Mouse (Mus musculus) heart, embryonic 10.5 days (tissue): ENCODE results near the gene Tnrc6b. TPM values are rescaled to one million over a fixed set of nuclear protein-coding genes. Genes with fewer than 3 reads are reported as not detected.

ENCODE experiments used
- DNase-seq: peaks from one replicate; pipeline ENCODE4 v3.0.0-alpha.2; 2017; ENCODE audit warnings: low spot score
- H3K27ac ChIP-seq: fragments of 300-500 bp; sonication (generic); 2 replicates; pipeline ENCODE4 v1.5.1; 2016; ENCODE audit warnings: mild to moderate bottlenecking
- H3K27me3 ChIP-seq: fragments of 300-500 bp; sonication (generic); 2 replicates; pipeline ENCODE4 v1.6.1; 2016; ENCODE audit warnings: mild to moderate bottlenecking; ENCODE audit not compliant: poor library complexity, insufficient read depth, severe bottlenecking
- H3K36me3 ChIP-seq: fragments of 300-500 bp; sonication (generic); 2 replicates; pipeline ENCODE4 v1.6.1; 2016; ENCODE audit warnings: mild to moderate bottlenecking, moderate library complexity
- H3K4me1 ChIP-seq: fragments of 300-500 bp; sonication (generic); 2 replicates; pipeline ENCODE4 v1.6.1; 2016; ENCODE audit warnings: mild to moderate bottlenecking
- H3K4me3 ChIP-seq: fragments of 300-500 bp; sonication (generic); 2 replicates; pipeline ENCODE4 v1.5.1; 2016; ENCODE audit warnings: mild to moderate bottlenecking, moderate library complexity
- H3K9me3 ChIP-seq: fragments of 300-500 bp; sonication (generic); 2 replicates; pipeline ENCODE4 v1.6.1; 2016; ENCODE audit warnings: mild to moderate bottlenecking, moderate library complexity
- WGBS: fragments of 180-500 bp; shearing (Covaris S2); methylation state at CpG from one replicate; pipeline ENCODE4 v1.1.7; 2016; 5-methylcytosine and 5-hydroxymethylcytosine counted together
- polyA plus RNA-seq: library from polyadenylated mRNA; unstranded; fragments of >200 nt; fragmentation: Nextera tagmentation; extraction: Ambion mirVana; gene quantifications from 2 replicates; pipeline ENCODE4 v1.2.1, GENCODE M21; 2016

The Tnrc6b gene
- polyA plus RNA-seq, 1 experiment from 2014 or later, result 28.5 TPM

- Histone ChIP-seq H3K4me3 (no peak overlapping the region), H3K36me3 (no peaks in the 10 kb centered on the region), H3K27ac (no peak overlapping the region), H3K9me3 (no peaks in the 10 kb centered on the region), H3K4me1 (peaks cover 58% of the 10 kb centered on the region), H3K27me3 (peaks cover 46% of the 10 kb centered on the region)
- WGBS, result 72% methylated on average over 3 of the region's 3 CpGs
- no peak for DNase-seq
These were observed 27.1 kb upstream of the Tnrc6b start for GRCm38 (mm10) chr15:80683990-80684389.

GRCm38 (mm10) chr15:80684786-80685602, 26.1 kb upstream of the Tnrc6b start:
- Histone ChIP-seq H3K27ac (no peak overlapping the region), H3K9me3 (no peaks in the 10 kb centered on the region), H3K4me1 (peaks cover 49% of the 10 kb centered on the region), H3K4me3 (no peak overlapping the region), H3K27me3 (peaks cover 55% of the 10 kb centered on the region), H3K36me3 (no peaks in the 10 kb centered on the region)
- no peak for DNase-seq
- 31% methylated on average over 8 of the region's 8 CpGs for WGBS

GRCm38 (mm10) chr15:80685603-80685895, 25.6 kb upstream of the Tnrc6b start:
- no peak for DNase-seq
- H3K27me3 ChIP-seq, result peaks cover 61% of the 10 kb centered on the region
- no peaks in the 10 kb centered on the region for H3K36me3 ChIP-seq
- whole genome bisulfite sequencing, result 29% methylated on average over 7 of the region's 7 CpGs
- no peak overlapping the region for H3K27ac ChIP-seq
- H3K4me3 ChIP-seq, result no peak overlapping the region
- peaks cover 43% of the 10 kb centered on the region for H3K4me1 ChIP-seq
- H3K9me3 ChIP-seq, result no peaks in the 10 kb centered on the region

- Histone ChIP-seq H3K27ac (no peak overlapping the region), H3K4me3 (no peak overlapping the region), H3K9me3 (no peaks in the 10 kb centered on the region), H3K27me3 (peaks cover 78% of the 10 kb centered on the region), H3K36me3 (no peaks in the 10 kb centered on the region), H3K4me1 (peaks cover 31% of the 10 kb centered on the region)
- 30% methylated on average over 7 of the region's 7 CpGs for WGBS
- DNase-seq, result no peak
These were observed 22.6 kb upstream of the Tnrc6b start for GRCm38 (mm10) chr15:80688536-80688935.

- WGBS, result 28% methylated on average over 3 of the region's 3 CpGs
- H3K27me3 ChIP-seq, result peaks cover 78% of the 10 kb centered on the region
- no peak for DNase-seq
- peak overlapping the region; percentile 19; the same call in 1 of the 2 replicates for H3K27ac ChIP-seq
- H3K36me3 ChIP-seq, result no peaks in the 10 kb centered on the region
- no peak overlapping the region for H3K4me3 ChIP-seq
- no peaks in the 10 kb centered on the region for H3K9me3 ChIP-seq
- peaks cover 19% of the 10 kb centered on the region for H3K4me1 ChIP-seq
These were observed 17.6 kb upstream of the Tnrc6b start for GRCm38 (mm10) chr15:80693492-80693891.

- H3K27ac ChIP-seq, result no peak overlapping the region
- H3K4me1 ChIP-seq, result peaks cover 16% of the 10 kb centered on the region
- H3K9me3 ChIP-seq, result no peaks in the 10 kb centered on the region
- 13% methylated on average over 11 of the region's 11 CpGs for WGBS
- H3K4me3 ChIP-seq, result peak overlapping the region; percentile 35
- H3K36me3 ChIP-seq, result no peaks in the 10 kb centered on the region
- H3K27me3 ChIP-seq, result peaks cover 77% of the 10 kb centered on the region
- no peak for DNase-seq
These were observed 16.8 kb upstream of the Tnrc6b start for GRCm38 (mm10) chr15:80694125-80694910.

GRCm38 (mm10) chr15:80697564-80697963, 13.5 kb upstream of the Tnrc6b start:
- peaks cover 59% of the 10 kb centered on the region for H3K27me3 ChIP-seq
- no peak overlapping the region; the same call in 1 of the 2 replicates for H3K27ac ChIP-seq
- H3K9me3 ChIP-seq, result no peaks in the 10 kb centered on the region
- peaks cover 16% of the 10 kb centered on the region for H3K4me1 ChIP-seq
- no peak overlapping the region for H3K4me3 ChIP-seq
- no peak for DNase-seq
- H3K36me3 ChIP-seq, result no peaks in the 10 kb centered on the region
- WGBS, result 33% methylated on average over 5 of the region's 5 CpGs

- Histone ChIP-seq H3K4me3 (no peak overlapping the region), H3K36me3 (no peaks in the 10 kb centered on the region), H3K9me3 (no peaks in the 10 kb centered on the region), H3K27me3 (peaks cover 30% of the 10 kb centered on the region; the same call in 1 of the 2 replicates), H3K27ac (no peak overlapping the region), H3K4me1 (peaks cover 9% of the 10 kb centered on the region)
- no peak for DNase-seq
- WGBS, result 73% methylated on average over 8 of the region's 8 CpGs
These were observed 9.4 kb upstream of the Tnrc6b start for GRCm38 (mm10) chr15:80701481-80702257.

- Histone ChIP-seq H3K4me1 (peaks cover 15% of the 10 kb centered on the region), H3K27ac (no peak overlapping the region), H3K4me3 (no peak overlapping the region), H3K36me3 (no peaks in the 10 kb centered on the region), H3K9me3 (no peaks in the 10 kb centered on the region), H3K27me3 (peaks cover 21% of the 10 kb centered on the region; the same call in 1 of the 2 replicates)
- WGBS, result 71% methylated on average over 5 of the region's 5 CpGs
- no peak for DNase-seq
These were observed 8.2 kb upstream of the Tnrc6b start for GRCm38 (mm10) chr15:80702910-80703309.

- 71% methylated on average over 2 of the region's 2 CpGs for WGBS
- H3K4me1 ChIP-seq, result peaks cover 15% of the 10 kb centered on the region
These were observed 7.6 kb upstream of the Tnrc6b start for GRCm38 (mm10) chr15:80703495-80703894.

GRCm38 (mm10) chr15:80704267-80704666, 6.8 kb upstream of the Tnrc6b start:
- DNase-seq, result peak; percentile 93
- H3K27ac ChIP-seq, result no peak overlapping the region; the same call in 1 of the 2 replicates
- H3K4me1 ChIP-seq, result peaks cover 15% of the 10 kb centered on the region
- no peaks in the 10 kb centered on the region for H3K36me3 ChIP-seq
- H3K9me3 ChIP-seq, result no peaks in the 10 kb centered on the region
- peaks cover 15% of the 10 kb centered on the region; the same call in 1 of the 2 replicates for H3K27me3 ChIP-seq
- H3K4me3 ChIP-seq, result no peak overlapping the region
- 5% methylated on average over 7 of the region's 7 CpGs for WGBS

More at GRCm38 (mm10) chr15:80703495-80703894, 7.6 kb upstream of the Tnrc6b start:
- no peak for DNase-seq
- Histone ChIP-seq H3K9me3 (no peaks in the 10 kb centered on the region), H3K27ac (no peak overlapping the region), H3K4me3 (no peak overlapping the region), H3K36me3 (no peaks in the 10 kb centered on the region), H3K27me3 (peaks cover 16% of the 10 kb centered on the region; the same call in 1 of the 2 replicates)

GRCm38 (mm10) chr15:80705828-80706549, 5.1 kb upstream of the Tnrc6b start:
- no peak for DNase-seq
- H3K27me3 ChIP-seq, result peaks cover 11% of the 10 kb centered on the region; the same call in 1 of the 2 replicates
- WGBS, result 28% methylated on average over 18 of the region's 18 CpGs
- H3K9me3 ChIP-seq, result no peaks in the 10 kb centered on the region
- peaks cover 19% of the 10 kb centered on the region for H3K4me1 ChIP-seq
- peak overlapping the region; percentile 51 for H3K4me3 ChIP-seq
- no peaks in the 10 kb centered on the region for H3K36me3 ChIP-seq
- peak overlapping the region; percentile 69 for H3K27ac ChIP-seq
